Mouse (Mus musculus): ENCODE measurements around the gene Fam214b. TPM values are rescaled to one million over a fixed set of nuclear protein-coding genes. Genes with fewer than 3 reads are reported as not detected.
"Not testable (repeated sequence)": the region's sequence is repeated elsewhere in the genome, so short reads cannot be mapped to it uniquely, and the experiment has no call there.

Gene Fam214b
- total and polyA plus RNA-seq, 3 experiments = 1.3 to 3.8 TPM; not detected in 1

DNA sequence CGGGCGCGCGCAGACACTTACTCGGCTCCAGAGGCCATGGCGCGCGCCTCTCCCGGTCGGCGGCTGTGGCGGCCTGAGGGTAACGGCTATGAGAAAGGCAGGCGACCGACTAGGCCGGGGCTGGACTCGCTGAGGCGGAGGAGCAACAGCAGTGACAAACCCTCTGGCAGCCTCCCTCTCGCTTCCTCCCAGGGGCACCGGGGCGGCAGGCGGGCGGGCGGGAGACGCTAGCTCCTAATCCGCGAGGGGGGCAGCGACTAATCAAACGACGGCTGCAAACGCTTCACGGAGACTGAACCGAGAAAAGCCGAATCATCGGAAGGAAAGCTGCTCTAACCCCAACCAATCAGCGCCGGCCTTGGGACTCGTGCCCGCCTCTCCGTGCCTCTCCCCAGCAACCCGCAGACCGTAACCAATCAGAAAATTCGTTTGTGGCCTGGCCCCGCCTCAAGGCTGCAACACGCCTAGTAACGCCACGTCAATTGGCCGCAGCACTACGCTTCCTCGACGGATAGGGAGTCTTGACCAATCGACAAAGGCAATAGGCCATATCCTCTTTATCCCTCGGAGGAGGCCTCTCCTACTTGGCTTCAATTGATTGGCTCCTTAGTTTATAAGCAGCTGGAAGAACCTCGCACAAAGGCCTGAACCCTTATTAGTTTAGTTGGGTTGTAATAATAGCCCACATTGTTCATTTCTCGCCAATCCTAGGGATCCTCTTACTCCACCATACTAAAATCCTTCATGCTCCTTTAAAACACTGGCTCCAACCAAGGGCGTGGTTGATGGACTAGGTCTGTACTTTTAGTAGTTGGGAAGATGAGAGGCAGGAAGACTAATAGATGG, 45.7 kb downstream of the Fam214b start, which contains the start of gene Vcp:
TSS of gene Vcp (minus strand) at position 367 of the 846 bp plus-strand sequence.
- H3K27ac ChIP-seq (ENCODE audit: control insufficient read depth, low read depth, low read length) = peak within 1 kb of the TSS; percentile 91
- peaks cover 3 to 13% of the 10 kb centered on the region in 2 experiments; a peak in 3 of 4 replicates for H3K4me1 ChIP-seq (ENCODE audit: control insufficient read depth in 1 of 2, insufficient read depth in 2 of 2, low read length in 2 of 2)
- H3K9me3 ChIP-seq (replicated peaks; ENCODE audit: insufficient read depth, low read length); H3K27me3 ChIP-seq (ENCODE audit: control insufficient read depth in 1 of 2, insufficient read depth in 2 of 2, low read length in 2 of 2): not testable (repeated sequence)
- H3K4me3 ChIP-seq (ENCODE audit: control insufficient read depth in 1 of 2, insufficient read depth in 1 of 2, low read depth in 2 of 2, low read length in 2 of 2) = peak within 1 kb of the TSS; percentile 68 to 78
- H3K9ac ChIP-seq (ENCODE audit: control insufficient read depth, low read depth, low read length, poor library complexity, severe bottlenecking) = peak within 1 kb of the TSS; percentile 83
- TF ChIP-seq TBP (IDR thresholded peaks at IDR 0.05; ENCODE audit: low read depth, low read length) (peak; percentile 88), KAT2A (conservative IDR thresholded peaks at IDR 0.05; ENCODE audit: low read depth, low read length) (peak; percentile 57), POLR2AphosphoS2 (IDR thresholded peaks at IDR 0.05; ENCODE audit: low read length) (peak; percentile 68; the same call in 1 of the 2 replicates), USF1 (IDR thresholded peaks at IDR 0.05; ENCODE audit: low read depth, low read length) (peak; percentile 46; the same call in 1 of the 2 replicates), POLR2A (IDR thresholded peaks at IDR 0.05; ENCODE audit: control insufficient read depth in 1 of 2, insufficient read depth in 1 of 2, low read depth in 1 of 2, low read length in 2 of 2, poor library complexity in 1 of 2) (peak; percentile 43 to 75; a peak in 2 of 4 replicates), RCOR1 (IDR thresholded peaks at IDR 0.05; ENCODE audit: low read depth, low read length) (peak; percentile 34; the same call in 1 of the 2 replicates), ETS1 (IDR thresholded peaks at IDR 0.05; ENCODE audit: low read depth, low read length) (peak; percentile 22; the same call in 1 of the 2 replicates), NELFE (IDR thresholded peaks at IDR 0.05; ENCODE audit: low read depth, low read length) (peak; percentile 48; the same call in 1 of the 2 replicates), ELF1 (IDR thresholded peaks at IDR 0.05; ENCODE audit: low read depth, low read length) (peak; percentile 50), E2F4 (IDR thresholded peaks at IDR 0.05; ENCODE audit: borderline replicate concordance, low read depth, low read length) (0 out of 2 replicates have a peak, but pooled peaks have one; percentile 22), HCFC1 (IDR thresholded peaks at IDR 0.05; ENCODE audit: low read depth, low read length) (peak; percentile 78), CHD2 (IDR thresholded peaks at IDR 0.05; ENCODE audit: low read length) (peak; percentile 95), MYC (IDR thresholded peaks at IDR 0.05; ENCODE audit: low read depth, low read length) (peak; percentile 43; the same call in 1 of the 2 replicates), SIN3A (IDR thresholded peaks at IDR 0.05; ENCODE audit: low read length) (peak; percentile 57), MAX (IDR thresholded peaks at IDR 0.05; ENCODE audit: low read length) (peak; percentile 61; the same call in 1 of the 2 replicates), MXI1 (IDR thresholded peaks at IDR 0.05; ENCODE audit: low read depth, low read length) (peak; percentile 53), NRF1 (IDR thresholded peaks at IDR 0.05; ENCODE audit: insufficient read depth, low read depth, low read length, poor library complexity, severe bottlenecking) (0 out of 2 replicates have a peak, but pooled peaks have one; percentile 35), ZMIZ1 (IDR thresholded peaks at IDR 0.05; ENCODE audit: low read depth, low read length) (0 out of 2 replicates have a peak, but pooled peaks have one; percentile 58)
- peaks cover 34% of the 10 kb centered on the region for H3K79me2 ChIP-seq (ENCODE audit: control insufficient read depth, insufficient read depth, low read length, poor library complexity)
- H3K36me3 ChIP-seq (ENCODE audit: control insufficient read depth in 1 of 2, insufficient read depth in 2 of 2, low read length in 2 of 2) = peaks cover 11 to 25% of the 10 kb centered on the region in 2 experiments
- DNase-seq (ENCODE audit: low read depth, low spot score) = peak; percentile 99
